Mouse (Mus musculus) intestine, embryonic 16.5 days (tissue): ENCODE data around the gene Skap2. TPM values are rescaled to one million over a fixed set of nuclear protein-coding genes. Genes with fewer than 3 reads are reported as not detected.

Experiments
- ATAC-seq: fragments of 200-750 bp; cut with Nextera tagmentation; 2 replicates; pipeline ENCODE4 v1.8.0; 2017; ENCODE audit warnings: moderate TSS enrichment, moderate library complexity
- H3K27ac ChIP-seq: fragments of 300-500 bp; sonication (generic); 2 replicates; pipeline ENCODE4 v1.5.1; 2014; ENCODE audit warnings: mild to moderate bottlenecking, low read length
- H3K27me3 ChIP-seq: fragments of 300-500 bp; sonication (generic); replicated peaks from 2 replicates; pipeline ENCODE4 v1.6.1; 2014; ENCODE audit warnings: low read length, control low read depth, mixed read lengths; ENCODE audit not compliant: control insufficient read depth, insufficient read depth
- H3K36me3 ChIP-seq: fragments of 300-500 bp; sonication (generic); 2 replicates; pipeline ENCODE4 v1.6.1; 2014; ENCODE audit warnings: low read length, control low read depth; ENCODE audit not compliant: control insufficient read depth, insufficient read depth
- H3K4me1 ChIP-seq: fragments of 300-500 bp; sonication (generic); 2 replicates; pipeline ENCODE4 v1.6.1; 2014; ENCODE audit warnings: low read length, control low read depth, mixed read lengths; ENCODE audit not compliant: control insufficient read depth, insufficient read depth
- H3K4me2 ChIP-seq: fragments of 300-500 bp; sonication (generic); 2 replicates; pipeline ENCODE4 v1.6.1; 2014; ENCODE audit warnings: low read depth, low read length, control low read depth
- H3K4me3 ChIP-seq: fragments of 300-500 bp; sonication (generic); 2 replicates; pipeline ENCODE4 v1.5.1; 2014; ENCODE audit warnings: mild to moderate bottlenecking, low read length
- H3K9ac ChIP-seq: fragments of 300-500 bp; sonication (generic); 2 replicates; pipeline ENCODE4 v1.6.1; 2014; ENCODE audit warnings: low read depth, low read length
- H3K9me3 ChIP-seq: fragments of 300-500 bp; sonication (generic); 2 replicates; pipeline ENCODE4 v1.6.1; 2016; ENCODE audit warnings: low read length, control low read depth; ENCODE audit not compliant: control insufficient read depth
- WGBS: fragments of 180-500 bp; shearing (Covaris S2); extraction: QIAGEN DNeasy Blood & Tissue Kit; methylation state at CpG from one replicate; pipeline ENCODE4 v1.1.7; 2014; 5-methylcytosine and 5-hydroxymethylcytosine counted together
- polyA plus RNA-seq: library from polyadenylated mRNA; unstranded; fragments of >200 nt; fragmentation: Nextera tagmentation; extraction: Ambion mirVana; gene quantifications from 2 replicates; pipeline ENCODE4 v1.2.1, GENCODE M21; 2015

The Skap2 gene
- polyA plus RNA-seq, 1 experiment from 2014 or later = 42.9 TPM

DNA sequence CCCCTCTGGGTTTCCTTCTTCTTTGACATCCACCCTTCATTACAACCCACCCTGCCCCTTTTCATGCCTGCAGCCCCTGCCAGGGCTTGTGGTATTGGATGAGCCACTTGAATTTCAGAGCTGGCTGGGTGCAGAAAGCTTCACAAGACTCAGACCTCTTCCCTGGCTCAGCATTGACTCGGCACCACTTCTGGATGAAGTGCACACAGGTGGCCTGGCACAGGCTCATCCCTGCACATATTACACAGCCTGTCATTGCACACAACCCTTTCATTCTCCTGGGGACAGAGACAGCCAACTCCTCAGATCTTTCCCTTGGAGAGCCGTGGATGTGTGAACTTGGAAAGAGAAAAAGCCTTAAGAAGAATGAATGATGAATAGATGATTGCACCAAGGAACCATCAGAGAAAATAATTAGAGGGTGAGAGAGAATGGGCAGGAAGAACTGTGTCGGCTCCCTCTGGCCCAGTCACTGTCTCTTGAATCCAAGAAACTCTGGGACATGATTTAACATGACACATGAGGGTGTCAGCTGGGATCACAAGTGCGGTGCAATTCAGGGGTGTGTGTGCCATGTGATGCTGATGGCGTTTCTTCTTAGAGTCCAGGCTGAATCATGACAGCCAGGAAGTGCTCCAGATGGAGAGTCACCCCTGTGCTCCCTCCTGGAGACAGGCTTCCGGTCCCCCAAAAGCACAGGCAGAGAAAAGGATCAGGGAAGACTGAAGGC is 195.3 kb downstream of the Skap2 start:
- Histone ChIP-seq H3K27ac (no peak overlapping the region), H3K4me3 (no peak overlapping the region), H3K36me3 (no peaks in the 10 kb centered on the region), H3K9ac (no peak overlapping the region), H3K4me2 (no peak overlapping the region), H3K4me1 (no peaks in the 10 kb centered on the region), H3K9me3 (no peaks in the 10 kb centered on the region), H3K27me3 (no peaks in the 10 kb centered on the region)
- ATAC-seq = no peak
- 78% methylated on average over 6 of the region's 6 CpGs for WGBS

DNA sequence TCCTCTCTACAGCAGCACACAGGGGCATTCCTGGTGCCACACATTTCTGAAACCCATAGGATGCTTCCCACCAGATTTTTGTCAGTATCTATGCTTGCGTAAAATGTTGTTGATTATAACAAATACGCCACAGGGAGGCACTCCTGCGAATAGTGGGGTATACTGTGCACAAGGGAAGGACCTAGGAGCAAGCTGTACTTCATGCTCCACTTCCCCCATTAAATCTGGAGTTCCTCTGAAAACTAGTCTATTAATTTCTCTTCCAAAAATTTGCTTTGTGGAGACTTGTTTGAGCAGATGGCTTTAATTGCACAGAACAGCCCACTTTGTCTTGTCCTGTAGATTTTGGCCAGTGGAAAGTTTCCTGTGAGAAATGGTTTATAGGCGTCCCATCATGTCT is 201.4 kb downstream of the Skap2 start:
- Histone ChIP-seq H3K27me3 (no peaks in the 10 kb centered on the region), H3K27ac (no peak overlapping the region), H3K36me3 (no peaks in the 10 kb centered on the region), H3K9me3 (no peaks in the 10 kb centered on the region), H3K4me1 (no peaks in the 10 kb centered on the region), H3K4me2 (no peak overlapping the region), H3K9ac (no peak overlapping the region), H3K4me3 (no peak overlapping the region)
- no peak for ATAC-seq
- 88% methylated on average over 4 of the region's 4 CpGs for WGBS

DNA sequence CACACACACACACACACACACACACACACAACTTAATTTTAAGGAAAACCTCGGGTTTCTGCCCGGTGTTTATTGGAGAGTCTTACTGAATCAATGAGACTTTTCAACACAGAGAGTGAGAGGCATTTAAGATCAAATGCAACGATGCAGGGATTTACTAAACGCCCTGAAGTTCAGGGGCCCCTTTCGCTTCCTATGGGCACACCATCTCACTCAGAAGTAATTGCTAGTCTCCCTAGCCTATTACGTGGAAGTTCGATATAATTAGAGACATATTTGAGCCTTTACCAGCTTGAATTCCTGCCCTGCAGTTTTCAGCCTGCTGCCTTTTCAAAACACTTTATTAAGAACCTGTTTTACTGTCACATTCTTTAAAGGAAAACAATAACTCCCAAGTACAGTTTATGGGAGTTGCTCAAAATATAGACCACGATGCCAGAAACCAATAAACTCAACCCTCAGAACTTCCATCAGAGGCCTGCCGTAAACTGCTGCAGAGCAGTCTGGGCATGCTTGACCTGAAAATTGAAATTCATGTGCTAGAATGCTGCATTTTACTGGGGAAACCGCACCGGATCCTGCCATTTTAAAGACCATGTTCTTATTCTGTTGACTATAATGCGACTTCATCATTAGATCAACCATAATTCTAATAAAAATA is 203.1 kb downstream of the Skap2 start:
- 86% methylated on average over 12 of the region's 12 CpGs for WGBS
- Histone ChIP-seq H3K4me3 (no peak overlapping the region), H3K4me2 (no peak overlapping the region), H3K4me1 (no peaks in the 10 kb centered on the region), H3K9me3 (no peaks in the 10 kb centered on the region), H3K27me3 (no peaks in the 10 kb centered on the region), H3K36me3 (no peaks in the 10 kb centered on the region), H3K9ac (no peak overlapping the region), H3K27ac (no peak overlapping the region)
- ATAC-seq = no peak

DNA sequence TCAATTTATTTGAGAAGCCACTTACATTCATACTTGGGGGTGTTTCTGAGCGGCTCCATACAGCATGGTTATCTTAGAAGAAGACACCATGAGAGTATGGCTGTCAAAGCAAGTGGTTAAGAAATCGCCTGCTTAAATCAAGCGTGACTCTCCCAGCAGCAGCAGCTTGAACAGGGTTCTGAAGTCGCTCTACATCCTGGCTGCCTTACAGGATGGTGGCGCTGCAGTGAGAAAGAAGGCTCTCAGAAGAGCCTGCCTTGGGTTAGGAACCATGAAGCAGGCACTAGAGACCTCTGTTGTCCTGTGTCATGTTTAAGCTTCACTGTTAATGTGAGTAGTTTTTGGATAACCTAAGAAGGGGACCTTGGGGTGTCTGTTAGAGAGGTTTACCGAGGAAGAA is 204.3 kb downstream of the Skap2 start:
- no peak overlapping the region for H3K4me2 ChIP-seq
- no peaks in the 10 kb centered on the region for H3K36me3 ChIP-seq
- no peaks in the 10 kb centered on the region for H3K4me1 ChIP-seq
- H3K4me3 ChIP-seq = no peak overlapping the region
- H3K9ac ChIP-seq = no peak overlapping the region
- ATAC-seq = no peak
- no peaks in the 10 kb centered on the region for H3K27me3 ChIP-seq
- no peaks in the 10 kb centered on the region for H3K9me3 ChIP-seq
- 76% methylated on average over 6 of the region's 6 CpGs for WGBS
- H3K27ac ChIP-seq = no peak overlapping the region

Other genes starting within 250 kb of the Skap2 start
- 0.72 and 0.88 TPM in 2 replicates for gene Hoxa1, start 145.8 kb upstream of the Skap2 start, polyA plus RNA-seq
- 5.0 and 5.1 TPM in 2 replicates for gene Hoxa2, start 152.3 kb upstream of the Skap2 start, polyA plus RNA-seq
- gene 5730596B20Rik, start 164.9 kb upstream of the Skap2 start, polyA plus RNA-seq = 1.5 TPM in 2 replicates
- gene Hoxa4, start 179.2 kb upstream of the Skap2 start, polyA plus RNA-seq = 1.7 and 2.4 TPM in 2 replicates
- gene Hoxa5, start 192.0 kb upstream of the Skap2 start, polyA plus RNA-seq = 15.3 and 15.5 TPM in 2 replicates
- gene Hoxa6, start 196.2 kb upstream of the Skap2 start, polyA plus RNA-seq = 1.2 and 1.4 TPM in 2 replicates
- gene Hoxa3, start 200.8 kb upstream of the Skap2 start, polyA plus RNA-seq = 5.2 and 5.9 TPM in 2 replicates
- not detected in 2 replicates for gene Gm28308, start 200.8 kb upstream of the Skap2 start, polyA plus RNA-seq
- 6.0 and 8.2 TPM in 2 replicates for gene Hoxa7, start 209.3 kb upstream of the Skap2 start, polyA plus RNA-seq
- 3.0 and 3.2 TPM in 2 replicates for gene Hoxa9, start 218.5 kb upstream of the Skap2 start, polyA plus RNA-seq
- gene Hoxa10, start 228.3 kb upstream of the Skap2 start, polyA plus RNA-seq = 8.6 and 10.0 TPM in 2 replicates
- gene Hoxa11, start 233.3 kb upstream of the Skap2 start, polyA plus RNA-seq = 1.4 and 1.9 TPM in 2 replicates
- gene Hoxa13, start 248.3 kb upstream of the Skap2 start, polyA plus RNA-seq = 0.24 and 0.45 TPM in 2 replicates